8 mouse cellular contexts compared by ENCODE assay signal in genomic region chr11:70668335-70668770, GRCm38 (mm10). TPM values are rescaled to one million over a fixed set of nuclear protein-coding genes. Genes with fewer than 3 reads are reported as not detected.
DNase-seq lines count a peak whose midpoint lies in the region; ATAC-seq and TF ChIP-seq lines count a peak whose summit lies in the region.

No protein-coding gene starts in this region.

- no peak for TF ChIP-seq POLR2A in cortical plate, adult 2 months (IDR thresholded peaks at IDR 0.05; ENCODE audit: extremely low read depth, insufficient read depth, low read length)

- no peak for TF ChIP-seq CTCF in cortical plate, adult 2 months (IDR thresholded peaks at IDR 0.05; ENCODE audit: extremely low read depth, insufficient read depth, low read length)
- TF ChIP-seq CTCF in liver, postnatal 0 days (IDR thresholded peaks at IDR 0.05; ENCODE audit: low read depth) = no peak

- H3K36me3 ChIP-seq in heart, embryonic 12.5 days = peaks cover 46% of the 10 kb centered on the region
- peaks cover 60% of the 10 kb centered on the region for H3K36me3 ChIP-seq in hindbrain, embryonic 10.5 days
- H3K36me3 ChIP-seq in liver, postnatal 0 days (replicated peaks; ENCODE audit: insufficient read depth, low read length) = peaks cover 28% of the 10 kb centered on the region

- peak; percentile 46 for ATAC-seq in heart, embryonic 12.5 days (ENCODE audit: insufficient number of reproducible peaks, low FRiP score)
- peak; percentile 57 for ATAC-seq in liver, postnatal 0 days

- H3K27ac ChIP-seq in heart, embryonic 12.5 days (ENCODE audit: poor library complexity, severe bottlenecking) = peak overlapping the region; percentile 94
- no peak overlapping the region for H3K27ac ChIP-seq in cortical plate, adult 2 months (ENCODE audit: insufficient read depth, low read length)
- peak overlapping the region; percentile 96 for H3K27ac ChIP-seq in hindbrain, embryonic 10.5 days
- H3K27ac ChIP-seq in liver, postnatal 0 days (ENCODE audit: low read depth) = peak overlapping the region; percentile 82

- peak overlapping the region; percentile 82 for H3K9ac ChIP-seq in heart, embryonic 12.5 days
- peak overlapping the region; percentile 41 for H3K9ac ChIP-seq in liver, postnatal 0 days (replicated peaks)

- intact Hi-C loops in heart, postnatal 25 days (cut with DNase I) = loop anchor here (2.0 kb wide), 1 partner anchor 14 kb away; the partner anchor contains the start of gene Pfn1

- no peaks in the 10 kb centered on the region for H3K27me3 ChIP-seq in heart, embryonic 12.5 days (replicated peaks)
- no peaks in the 10 kb centered on the region for H3K27me3 ChIP-seq in hindbrain, embryonic 10.5 days (ENCODE audit: insufficient read depth, poor library complexity, severe bottlenecking)
- no peaks in the 10 kb centered on the region for H3K27me3 ChIP-seq in liver, postnatal 0 days (ENCODE audit: insufficient read depth, low read length)

- WGBS in heart, embryonic 12.5 days = under 1% methylated on average over 15 of the region's 15 CpGs
- WGBS in hindbrain, embryonic 10.5 days = under 1% methylated on average over 15 of the region's 15 CpGs
- 1% methylated on average over 15 of the region's 15 CpGs for WGBS in liver, postnatal 0 days (ENCODE audit: insufficient replicate concordance)

- peak overlapping the region; percentile 96 for H3K4me2 ChIP-seq in heart, embryonic 12.5 days
- H3K4me2 ChIP-seq in liver, postnatal 0 days (ENCODE audit: low read depth, low read length) = peak overlapping the region; percentile 98

- no peaks in the 10 kb centered on the region for H3K9me3 ChIP-seq in heart, embryonic 12.5 days (replicated peaks)
- H3K9me3 ChIP-seq in hindbrain, embryonic 10.5 days = no peaks in the 10 kb centered on the region
- H3K9me3 ChIP-seq in liver, postnatal 0 days (ENCODE audit: low read length) = no peaks in the 10 kb centered on the region

- no peak for DNase-seq in heart, postnatal 25 days (ENCODE audit: low spot score)
- DNase-seq in 3134 (ENCODE audit: extremely low read depth, insufficient read length, low spot score) = peak; percentile 92
- no peak for DNase-seq in hindbrain, embryonic 10.5 days (ENCODE audit: low spot score)
- DNase-seq in liver, postnatal 0 days = peak; percentile 77
- peak; percentile 74 for DNase-seq in testis, postnatal 10 days (ENCODE audit: low spot score)
- DNase-seq in natural killer cell, adult 2 months (ENCODE audit: low spot score in 2 of 2) = no peak

- peak overlapping the region; percentile 74 for H3K4me3 ChIP-seq in heart, embryonic 12.5 days
- H3K4me3 ChIP-seq in cortical plate, adult 2 months (ENCODE audit: insufficient read depth, low read length) = peak overlapping the region; percentile 42
- peak overlapping the region; percentile 80 for H3K4me3 ChIP-seq in hindbrain, embryonic 10.5 days
- peak overlapping the region; percentile 69 for H3K4me3 ChIP-seq in liver, postnatal 0 days (ENCODE audit: low read depth, low read length)

- H3K4me1 ChIP-seq in heart, embryonic 12.5 days (replicated peaks) = peaks cover 36% of the 10 kb centered on the region
- no peaks in the 10 kb centered on the region for H3K4me1 ChIP-seq in cortical plate, adult 2 months (ENCODE audit: control insufficient read depth, insufficient read depth, low read length)
- peaks cover 39% of the 10 kb centered on the region for H3K4me1 ChIP-seq in hindbrain, embryonic 10.5 days (replicated peaks)
- peaks cover 24% of the 10 kb centered on the region for H3K4me1 ChIP-seq in liver, postnatal 0 days (ENCODE audit: insufficient read depth)

- TF ChIP-seq EP300 in liver, postnatal 0 days (IDR thresholded peaks at IDR 0.05; ENCODE audit: low read depth) = no peak

RNA-seq across cellular contexts. Expression of gene Spag7, which starts 0.9 kb away (rescaled TPM):
- 164 and 170 TPM in 2 replicates for polyA plus RNA-seq in heart, embryonic 12.5 days (2016; fragmentation: Nextera tagmentation; extraction: Ambion mirVana)
- 10 to 100 TPM; 89.8 to 99.5 TPM for total RNA-seq in heart, postnatal 25 days (2021)
- polyA plus RNA-seq in cortical plate, adult 2 months (2012; rRNA removed) = 74.5 and 81.9 TPM in 2 replicates
- 185 and 191 TPM in 2 replicates for polyA plus RNA-seq in hindbrain, embryonic 10.5 days (2016; fragmentation: Nextera tagmentation; extraction: Ambion mirVana)
- 36.6 and 42.1 TPM in 2 replicates for polyA plus RNA-seq in liver, postnatal 0 days (2015; fragmentation: Nextera tagmentation; extraction: Ambion mirVana)

RNA-seq across cellular contexts. Expression of gene Eno3, which starts 11.4 kb away (rescaled TPM):
- polyA plus RNA-seq in heart, embryonic 12.5 days (2016; fragmentation: Nextera tagmentation; extraction: Ambion mirVana) = 238 and 239 TPM in 2 replicates
- total RNA-seq in heart, postnatal 25 days (2021) = 1,000 to 10,000 TPM; 2,028 to 2,111 TPM
- 26.4 and 26.6 TPM in 2 replicates for polyA plus RNA-seq in cortical plate, adult 2 months (2012; rRNA removed)
- polyA plus RNA-seq in hindbrain, embryonic 10.5 days (2016; fragmentation: Nextera tagmentation; extraction: Ambion mirVana) = 39.3 and 53.3 TPM in 2 replicates
- polyA plus RNA-seq in liver, postnatal 0 days (2015; fragmentation: Nextera tagmentation; extraction: Ambion mirVana) = 4.0 and 21.3 TPM in 2 replicates

RNA-seq across cellular contexts. Expression of gene Pfn1, which starts 13.9 kb away (rescaled TPM):
- 1,661 and 1,678 TPM in 2 replicates for polyA plus RNA-seq in heart, embryonic 12.5 days (2016; fragmentation: Nextera tagmentation; extraction: Ambion mirVana)
- total RNA-seq in heart, postnatal 25 days (2021) = 100 to 1,000 TPM; 290 to 310 TPM
- 270 and 277 TPM in 2 replicates for polyA plus RNA-seq in cortical plate, adult 2 months (2012; rRNA removed)
- 1,872 and 1,874 TPM in 2 replicates for polyA plus RNA-seq in hindbrain, embryonic 10.5 days (2016; fragmentation: Nextera tagmentation; extraction: Ambion mirVana)
- polyA plus RNA-seq in liver, postnatal 0 days (2015; fragmentation: Nextera tagmentation; extraction: Ambion mirVana) = 918 and 940 TPM in 2 replicates

RNA-seq across cellular contexts. Expression of gene Camta2, which starts 19.6 kb away (rescaled TPM):
- 10.9 and 16.5 TPM in 2 replicates for polyA plus RNA-seq in heart, embryonic 12.5 days (2016; fragmentation: Nextera tagmentation; extraction: Ambion mirVana)
- total RNA-seq in heart, postnatal 25 days (2021) = 10 to 100 TPM; 36.3 to 42.1 TPM
- polyA plus RNA-seq in cortical plate, adult 2 months (2012; rRNA removed) = 126 and 138 TPM in 2 replicates
- polyA plus RNA-seq in hindbrain, embryonic 10.5 days (2016; fragmentation: Nextera tagmentation; extraction: Ambion mirVana) = 10.8 and 11.8 TPM in 2 replicates
- polyA plus RNA-seq in liver, postnatal 0 days (2015; fragmentation: Nextera tagmentation; extraction: Ambion mirVana) = 2.8 and 3.4 TPM in 2 replicates

RNA-seq across cellular contexts. Expression of gene Slc25a11, which starts 21.1 kb away (rescaled TPM):
- polyA plus RNA-seq in heart, embryonic 12.5 days (2016; fragmentation: Nextera tagmentation; extraction: Ambion mirVana) = 227 and 229 TPM in 2 replicates
- total RNA-seq in heart, postnatal 25 days (2021) = 100 to 1,000 TPM; 550 to 562 TPM
- polyA plus RNA-seq in cortical plate, adult 2 months (2012; rRNA removed) = 139 and 143 TPM in 2 replicates
- polyA plus RNA-seq in hindbrain, embryonic 10.5 days (2016; fragmentation: Nextera tagmentation; extraction: Ambion mirVana) = 144 and 155 TPM in 2 replicates
- 140 and 143 TPM in 2 replicates for polyA plus RNA-seq in liver, postnatal 0 days (2015; fragmentation: Nextera tagmentation; extraction: Ambion mirVana)

Comparison
In these comparisons a context has a peak if more than half of its experiments do, and no peak if none do; other contexts are left out.
1. DNase-seq: peak in 3134 (single experiment), liver, postnatal 0 days (single experiment) and testis, postnatal 10 days (single experiment); none in heart, postnatal 25 days (single experiment), hindbrain, embryonic 10.5 days (single experiment) and natural killer cell, adult 2 months (0 of 2).
2. Peak in every context shown above with its lines, with median percentiles within 50 percentile points of each other: H3K4me3 ChIP-seq.